Mouse (Mus musculus) left cerebral cortex, adult 9 months (tissue): Measurements from ENCODE around the gene Myl3.

Experiments used
- DNase-seq, 2 experiments: peaks; one replicate each; pipeline ENCODE4 v3.0.0; 2022; ENCODE audit warnings: low spot score in 2 of 2

The Myl3 gene

GRCm38 (mm10) chr9:110729841-110730240 is 11.8 kb upstream of the Myl3 start:
- DNase-seq, result no peak

- no peak for DNase-seq
Measured at GRCm38 (mm10) chr9:110731859-110732258, 9.8 kb upstream of the Myl3 start.

GRCm38 (mm10) chr9:110732623-110733022 is 9.0 kb upstream of the Myl3 start:
- DNase-seq, result peak in 1 of 2 experiments; percentile 37

GRCm38 (mm10) chr9:110733102-110733501 is 8.6 kb upstream of the Myl3 start:
- DNase-seq, result no peak

GRCm38 (mm10) chr9:110734154-110734553 is 7.5 kb upstream of the Myl3 start:
- no peak for DNase-seq

GRCm38 (mm10) chr9:110736362-110736761 is 5.3 kb upstream of the Myl3 start:
- no peak for DNase-seq

GRCm38 (mm10) chr9:110738054-110738453 is 3.6 kb upstream of the Myl3 start:
- DNase-seq, result no peak

- DNase-seq, result no peak
Measured at GRCm38 (mm10) chr9:110739961-110740360, 1.7 kb upstream of the Myl3 start.

GRCm38 (mm10) chr9:110742295-110742950 is 762 bp downstream of the Myl3 start:
- DNase-seq, result no peak

- DNase-seq, result no peak
Measured at GRCm38 (mm10) chr9:110742951-110743455, 1.3 kb downstream of the Myl3 start.

- no peak for DNase-seq
Measured at GRCm38 (mm10) chr9:110743456-110744323, 2.0 kb downstream of the Myl3 start.

GRCm38 (mm10) chr9:110745752-110746151 is 4.1 kb downstream of the Myl3 start:
- DNase-seq, result no peak

GRCm38 (mm10) chr9:110746238-110746637 is 4.6 kb downstream of the Myl3 start:
- DNase-seq, result no peak

GRCm38 (mm10) chr9:110746961-110747360 is 5.3 kb downstream of the Myl3 start, which contains the start of gene Pth1r:
Gene Pth1r, minus strand, starts transcription at chr9:110747145.
- DNase-seq, result no peak

- DNase-seq, result no peak
Measured at GRCm38 (mm10) chr9:110748451-110748850, 6.8 kb downstream of the Myl3 start.

GRCm38 (mm10) chr9:110750404-110751187 is 8.9 kb downstream of the Myl3 start:
- DNase-seq, result no peak

GRCm38 (mm10) chr9:110751412-110751811 is 9.8 kb downstream of the Myl3 start:
- no peak for DNase-seq

GRCm38 (mm10) chr9:110752917-110753435 is 11.3 kb downstream of the Myl3 start:
- DNase-seq, result no peak

GRCm38 (mm10) chr9:110753773-110754172 is 12.1 kb downstream of the Myl3 start:
- DNase-seq, result no peak

- no peak for DNase-seq
Measured at GRCm38 (mm10) chr9:110757816-110758215, 16.2 kb downstream of the Myl3 start.

GRCm38 (mm10) chr9:110758605-110759004 is 16.9 kb downstream of the Myl3 start:
- peak in 1 of 2 experiments; percentile 25 for DNase-seq

GRCm38 (mm10) chr9:110759265-110759664 is 17.6 kb downstream of the Myl3 start:
- DNase-seq, result peak in 1 of 2 experiments; percentile 32
